Mouse (Mus musculus) liver, embryonic 11.5 days (tissue): ENCODE measurements around the gene Eef2k. TPM values are rescaled to one million over a fixed set of nuclear protein-coding genes. Genes with fewer than 3 reads are reported as not detected.

ENCODE experiments used
- ATAC-seq: fragments of 200-750 bp; cut with Nextera tagmentation; replicated peaks from 2 replicates; pipeline ENCODE4 v1.8.0; 2017; ENCODE audit warnings: moderate number of reproducible peaks, mild to moderate bottlenecking, moderate TSS enrichment, moderate library complexity; ENCODE audit not compliant: low FRiP score
- DNase-seq: peaks from one replicate; pipeline ENCODE4 v3.0.0-alpha.2; 2017; ENCODE audit warnings: low spot score
- H3K27ac ChIP-seq: fragments of 300-500 bp; sonication (generic); 2 replicates; pipeline ENCODE4 v1.5.1; 2014; ENCODE audit warnings: mild to moderate bottlenecking, low read depth, low read length, control low read depth
- H3K27me3 ChIP-seq: fragments of 300-500 bp; sonication (generic); replicated peaks from 2 replicates; pipeline ENCODE4 v1.6.1; 2014; ENCODE audit warnings: low read length, mixed read lengths; ENCODE audit not compliant: control insufficient read depth, insufficient read depth
- H3K36me3 ChIP-seq: fragments of 300-500 bp; sonication (generic); 2 replicates; pipeline ENCODE4 v1.6.1; 2014; ENCODE audit warnings: mild to moderate bottlenecking, low read length, moderate library complexity, mixed read lengths; ENCODE audit not compliant: control insufficient read depth, insufficient read depth
- H3K4me1 ChIP-seq: fragments of 300-500 bp; sonication (generic); replicated peaks from 2 replicates; pipeline ENCODE4 v1.6.1; 2014; ENCODE audit warnings: low read length, mixed read lengths; ENCODE audit not compliant: control insufficient read depth, insufficient read depth
- H3K4me2 ChIP-seq: fragments of 300-500 bp; sonication (generic); 2 replicates; pipeline ENCODE4 v1.6.1; 2014; ENCODE audit warnings: mild to moderate bottlenecking, control low read depth, moderate library complexity
- H3K4me3 ChIP-seq: fragments of 300-500 bp; sonication (generic); 2 replicates; pipeline ENCODE4 v1.5.1; 2014; ENCODE audit warnings: low read depth, low read length, control low read depth
- H3K9ac ChIP-seq: fragments of 300-500 bp; sonication (generic); 2 replicates; pipeline ENCODE4 v1.6.1; 2014; ENCODE audit warnings: low read depth, low read length, control low read depth
- H3K9me3 ChIP-seq: fragments of 300-500 bp; sonication (generic); 2 replicates; pipeline ENCODE4 v1.6.1; 2016; ENCODE audit warnings: low read length, inconsistent platforms, mixed read lengths; ENCODE audit not compliant: control insufficient read depth
- WGBS: fragments of 180-500 bp; shearing (Covaris S2); extraction: QIAGEN DNeasy Blood & Tissue Kit; methylation state at CpG from one replicate; pipeline ENCODE4 v1.1.7; 2014; 5-methylcytosine and 5-hydroxymethylcytosine counted together
- polyA plus RNA-seq: library from polyadenylated mRNA; unstranded; fragments of >200 nt; fragmentation: Nextera tagmentation; extraction: Ambion mirVana; gene quantifications from 2 replicates; pipeline ENCODE4 v1.2.1, GENCODE M21; 2014

The Eef2k gene
- polyA plus RNA-seq, 1 experiment from 2014 or later: 23.2 TPM

DNA sequence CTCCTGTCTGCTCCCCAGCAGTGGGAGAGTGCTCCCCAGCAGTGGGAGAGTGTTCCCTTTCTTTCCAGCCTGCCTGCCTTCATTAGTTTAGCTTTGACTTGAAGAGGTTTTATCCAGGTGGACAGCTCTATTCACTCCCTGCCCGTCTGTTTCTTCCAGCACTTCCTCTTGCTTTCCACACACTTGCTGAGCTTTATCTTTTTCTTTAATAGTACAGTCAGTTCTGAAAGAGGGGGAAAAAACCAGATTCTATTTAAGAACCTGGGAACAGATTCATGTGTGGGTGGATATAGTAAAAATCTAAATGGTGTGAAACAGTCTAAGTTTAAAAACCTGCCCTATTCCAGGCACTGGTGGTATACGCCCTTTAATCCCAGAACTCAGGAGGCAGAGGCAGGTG lies 17.5 kb upstream of the Eef2k start:
- no peaks in the 10 kb centered on the region for H3K9me3 ChIP-seq
- H3K4me2 ChIP-seq: no peak overlapping the region
- H3K9ac ChIP-seq: no peak overlapping the region
- ATAC-seq (no peak), DNase-seq (no peak)
- no peaks in the 10 kb centered on the region for H3K36me3 ChIP-seq
- H3K4me3 ChIP-seq: no peak overlapping the region
- H3K27me3 ChIP-seq: peaks cover 9% of the 10 kb centered on the region; the same call in 1 of the 2 replicates
- 62% methylated on average over 2 of the region's 2 CpGs for WGBS
- H3K4me1 ChIP-seq: no peaks in the 10 kb centered on the region
- no peak overlapping the region for H3K27ac ChIP-seq

DNA sequence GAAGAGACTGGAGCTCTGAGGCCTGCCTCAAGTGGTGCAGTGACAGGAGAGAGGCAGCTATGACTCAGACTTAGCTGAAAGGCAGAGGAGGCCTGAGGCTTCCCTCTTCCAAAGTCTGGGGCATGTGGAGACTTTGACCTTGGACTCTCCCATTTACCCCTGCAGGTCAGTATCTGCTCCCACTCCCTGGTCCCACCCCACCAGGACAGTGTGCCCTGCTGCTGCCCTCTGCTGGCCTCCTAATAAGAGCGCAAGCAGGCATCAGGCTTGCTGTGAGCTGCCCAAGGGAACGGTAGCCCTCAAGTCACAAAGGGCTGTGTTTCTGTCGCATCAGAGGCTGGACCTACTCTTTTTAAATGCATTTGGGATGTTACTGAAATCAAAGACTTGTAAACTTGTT lies 16.2 kb upstream of the Eef2k start:
- DNase-seq (peak; percentile 37), ATAC-seq (0 out of 2 replicates have a peak, but pooled peaks have one; percentile 19)
- Histone ChIP-seq H3K36me3 (no peaks in the 10 kb centered on the region), H3K4me1 (peaks cover 5% of the 10 kb centered on the region; the same call in 1 of the 2 replicates), H3K9ac (no peak overlapping the region), H3K4me2 (no peak overlapping the region), H3K27me3 (peaks cover 16% of the 10 kb centered on the region; the same call in 1 of the 2 replicates), H3K9me3 (no peaks in the 10 kb centered on the region), H3K4me3 (no peak overlapping the region), H3K27ac (no peak overlapping the region)
- WGBS: 22% methylated on average over 3 of the region's 3 CpGs

DNA sequence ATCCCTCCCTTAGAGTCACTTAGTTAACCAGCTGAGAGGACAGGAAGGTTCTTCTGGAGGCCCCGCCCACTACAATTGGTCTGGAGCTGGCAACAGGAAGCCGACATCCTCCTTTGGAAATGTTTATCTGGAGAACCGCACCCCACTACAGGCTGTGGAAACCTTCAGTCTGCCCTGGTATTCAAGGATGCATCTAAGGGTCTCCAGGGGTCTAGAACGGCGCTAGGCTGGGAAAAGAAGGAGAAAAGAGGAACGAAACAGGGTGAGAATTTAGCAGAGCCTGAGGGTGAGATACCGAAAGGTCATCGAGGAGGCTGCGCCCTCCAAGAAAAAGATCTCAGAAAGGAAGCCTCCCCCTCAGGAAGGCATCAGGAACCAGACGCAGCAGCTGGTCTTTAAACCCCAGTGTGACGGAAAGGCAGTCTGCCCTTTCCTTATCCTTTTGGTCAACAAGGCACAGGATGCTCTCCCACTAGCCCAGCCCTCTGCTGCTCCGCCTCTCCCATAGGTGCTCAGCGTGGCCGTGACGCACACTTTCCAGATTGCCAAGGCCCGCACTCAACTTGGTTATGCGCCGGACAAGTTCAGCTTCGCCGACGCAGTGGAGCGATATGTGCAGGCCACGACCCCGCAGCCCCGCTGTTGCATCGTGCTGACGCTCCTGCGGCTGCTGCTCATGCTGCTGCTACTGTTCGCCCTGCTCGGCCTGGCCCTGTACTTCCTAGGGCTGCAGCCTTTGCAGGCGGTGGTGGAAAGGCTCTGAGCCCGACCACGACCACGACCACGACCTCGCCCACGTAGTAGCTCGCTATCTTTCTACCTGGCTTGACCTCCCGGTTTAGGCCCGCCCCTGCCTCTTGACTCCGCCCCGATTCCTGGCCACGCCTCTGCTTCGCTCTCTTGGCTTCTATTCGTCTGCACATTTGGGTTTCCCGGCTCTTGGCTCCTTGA lies 11.9 kb upstream of the Eef2k start:
- no peaks in the 10 kb centered on the region for H3K9me3 ChIP-seq
- H3K9ac ChIP-seq: peak overlapping the region; percentile 46
- ATAC-seq: 0 out of 2 replicates have a peak, but pooled peaks have one; percentile 8
- peak; percentile 72 for DNase-seq
- peak overlapping the region; percentile 61 for H3K4me3 ChIP-seq
- peaks cover 12% of the 10 kb centered on the region; the same call in 1 of the 2 replicates for H3K4me1 ChIP-seq
- H3K4me2 ChIP-seq: peak overlapping the region; percentile 90
- peaks cover 19% of the 10 kb centered on the region; the same call in 1 of the 2 replicates for H3K27me3 ChIP-seq
- H3K36me3 ChIP-seq: no peaks in the 10 kb centered on the region
- WGBS: under 1% methylated on average over 46 of the region's 46 CpGs
- peak overlapping the region; percentile 62 for H3K27ac ChIP-seq

DNA sequence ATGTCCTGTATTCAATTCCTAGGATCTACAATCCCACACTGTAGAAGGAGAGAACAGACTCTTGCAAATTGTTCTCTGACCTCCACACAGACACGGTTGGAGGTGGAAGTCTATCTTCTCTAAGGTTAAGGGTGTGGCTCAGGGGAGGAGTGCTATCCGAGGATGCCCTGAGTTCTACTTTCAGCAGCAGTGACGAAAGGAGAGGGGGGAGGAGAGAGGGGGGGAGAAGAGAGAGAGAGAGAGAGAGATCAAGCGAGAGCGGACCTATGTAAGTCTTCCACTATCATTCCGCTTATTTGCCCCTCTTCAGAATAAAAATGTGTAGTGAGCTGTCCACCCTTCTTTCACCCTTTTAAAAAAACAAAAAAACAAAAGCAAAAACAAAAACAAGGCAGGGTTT lies 8.2 kb upstream of the Eef2k start:
- Histone ChIP-seq H3K4me3 (peak overlapping the region; percentile 64), H3K27ac (peak overlapping the region; percentile 84; the same call in 1 of the 2 replicates), H3K27me3 (peaks cover 16% of the 10 kb centered on the region; the same call in 1 of the 2 replicates), H3K36me3 (no peaks in the 10 kb centered on the region), H3K4me2 (peak overlapping the region; percentile 80), H3K9me3 (no peaks in the 10 kb centered on the region), H3K9ac (peak overlapping the region; percentile 72), H3K4me1 (peaks cover 12% of the 10 kb centered on the region; the same call in 1 of the 2 replicates)
- ATAC-seq (peak; percentile 42), DNase-seq (no peak)
- 32% methylated on average over 6 of the region's 6 CpGs for WGBS

DNA sequence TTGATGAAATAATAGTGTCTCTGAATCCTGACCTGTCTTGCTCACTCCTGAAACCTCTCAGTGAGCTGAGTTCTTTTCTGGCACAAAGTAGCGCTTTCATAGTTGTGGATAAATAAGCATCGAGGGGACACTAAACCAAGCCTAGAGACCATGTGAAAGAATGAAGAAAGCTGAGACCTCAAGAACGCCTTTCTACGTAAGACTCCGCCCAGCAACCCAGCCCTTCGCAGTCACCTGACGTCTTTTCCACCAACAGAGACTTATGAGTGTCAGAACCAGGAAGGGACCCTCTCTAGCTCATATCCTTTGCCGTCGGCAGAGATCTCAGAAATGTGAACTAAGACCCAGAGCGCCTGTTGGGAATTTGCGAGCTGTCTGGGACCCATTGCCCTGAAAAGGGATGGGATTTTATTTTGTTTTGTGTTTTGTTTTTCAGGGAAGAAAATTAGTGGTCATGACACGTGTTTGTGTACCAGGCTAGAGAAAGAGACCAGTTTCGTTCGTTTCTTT lies 7.7 kb upstream of the Eef2k start:
- Histone ChIP-seq H3K9me3 (no peaks in the 10 kb centered on the region), H3K9ac (peak overlapping the region; percentile 72), H3K4me3 (peak overlapping the region; percentile 64), H3K27me3 (peaks cover 12% of the 10 kb centered on the region; the same call in 1 of the 2 replicates), H3K4me2 (peak overlapping the region; percentile 80), H3K4me1 (peaks cover 12% of the 10 kb centered on the region; the same call in 1 of the 2 replicates), H3K27ac (peak overlapping the region; percentile 84), H3K36me3 (no peaks in the 10 kb centered on the region)
- DNase-seq: peak; percentile 74
- peak; percentile 87 for ATAC-seq
- WGBS: 8% methylated on average over 14 of the region's 14 CpGs

DNA sequence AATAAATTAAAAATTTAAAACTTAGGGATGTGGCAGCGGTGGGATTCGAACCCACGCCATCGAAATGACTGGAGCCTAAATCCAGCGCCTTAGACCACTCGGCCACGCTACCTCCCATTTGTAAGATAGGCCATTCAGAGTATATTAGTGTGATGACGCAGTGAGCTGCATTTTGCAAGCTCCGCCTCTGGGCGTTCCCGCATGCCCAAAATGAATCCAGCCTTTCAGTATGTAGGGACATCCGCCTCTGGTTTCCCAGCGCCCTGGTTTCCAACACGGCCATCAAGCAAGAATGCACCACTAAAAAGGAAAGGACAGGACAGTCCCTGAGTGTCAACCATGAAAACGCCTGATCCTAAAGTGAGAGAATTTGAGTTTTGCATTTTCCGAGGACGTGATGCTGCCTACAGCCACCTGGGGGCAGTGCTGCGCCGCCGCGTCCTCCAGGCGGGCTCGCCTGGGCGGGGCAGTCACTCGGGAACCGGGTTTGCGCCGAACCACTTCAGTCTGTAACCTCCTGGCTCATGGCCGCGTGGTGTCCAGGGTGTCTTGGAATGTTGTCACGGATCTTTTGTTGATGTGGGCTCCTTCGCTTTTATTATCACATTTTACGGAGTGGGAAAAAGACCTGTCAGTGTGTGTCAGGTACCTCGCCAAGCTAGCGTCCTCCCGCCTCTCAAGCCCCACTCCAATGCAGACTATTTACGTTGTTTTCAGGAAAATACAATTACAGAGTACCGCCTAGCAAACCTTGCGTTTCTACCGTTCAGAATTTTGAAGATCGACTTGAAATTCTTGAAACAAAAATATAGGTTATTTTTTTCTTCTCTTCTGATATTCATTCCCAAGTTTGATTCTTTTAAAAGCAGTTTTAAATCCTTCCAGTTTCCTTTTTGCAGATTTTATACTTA lies 6.9 kb upstream of the Eef2k start:
- WGBS: 1% methylated on average over 41 of the region's 41 CpGs
- no peaks in the 10 kb centered on the region for H3K9me3 ChIP-seq
- ATAC-seq (peak; percentile 81), DNase-seq (peak; percentile 96)
- peak overlapping the region; percentile 84 for H3K27ac ChIP-seq
- peaks cover 8% of the 10 kb centered on the region; the same call in 1 of the 2 replicates for H3K4me1 ChIP-seq
- H3K4me3 ChIP-seq: peak overlapping the region; percentile 64
- H3K36me3 ChIP-seq: no peaks in the 10 kb centered on the region
- H3K9ac ChIP-seq: peak overlapping the region; percentile 72
- H3K4me2 ChIP-seq: peak overlapping the region; percentile 80
- 0 out of 2 replicates have a peak, but pooled peaks cover 4% of the 10 kb centered on the region for H3K27me3 ChIP-seq

DNA sequence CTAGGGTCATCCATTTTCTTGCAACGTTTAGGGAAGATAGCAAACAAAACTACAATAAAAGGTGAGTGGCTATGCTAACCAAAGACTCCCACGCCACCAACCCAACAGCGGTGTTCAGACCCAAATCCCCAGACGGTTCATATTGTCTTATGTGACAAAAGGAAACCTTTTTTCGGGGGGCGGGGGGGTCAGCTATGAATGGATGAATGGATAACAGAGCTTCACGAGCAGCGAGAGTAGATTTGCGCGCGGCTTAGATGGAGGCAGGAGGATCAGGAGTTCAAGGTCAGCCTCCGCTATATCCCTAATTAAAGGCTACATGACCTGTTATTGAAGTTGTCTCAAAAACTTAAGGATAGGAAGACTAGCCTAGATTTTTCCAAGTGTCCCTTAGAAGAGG lies 6.3 kb upstream of the Eef2k start:
- no peaks in the 10 kb centered on the region for H3K36me3 ChIP-seq
- peaks cover 7% of the 10 kb centered on the region; the same call in 1 of the 2 replicates for H3K4me1 ChIP-seq
- ATAC-seq (no peak), DNase-seq (peak; percentile 51)
- H3K27me3 ChIP-seq: 0 out of 2 replicates have a peak, but pooled peaks cover 3% of the 10 kb centered on the region
- H3K9ac ChIP-seq: peak overlapping the region; percentile 15; the same call in 1 of the 2 replicates
- 7% methylated on average over 12 of the region's 12 CpGs for WGBS
- no peak overlapping the region for H3K27ac ChIP-seq
- H3K9me3 ChIP-seq: no peaks in the 10 kb centered on the region
- peak overlapping the region; percentile 80 for H3K4me2 ChIP-seq
- peak overlapping the region; percentile 64 for H3K4me3 ChIP-seq
